Mouse (Mus musculus): ENCODE measurements around the gene Pex6. TPM values are rescaled to one million over a fixed set of nuclear protein-coding genes. Genes with fewer than 3 reads are reported as not detected.

Gene Pex6
- polyA plus RNA-seq, 1 experiment from 2014 or later: 22.7 TPM

DNA sequence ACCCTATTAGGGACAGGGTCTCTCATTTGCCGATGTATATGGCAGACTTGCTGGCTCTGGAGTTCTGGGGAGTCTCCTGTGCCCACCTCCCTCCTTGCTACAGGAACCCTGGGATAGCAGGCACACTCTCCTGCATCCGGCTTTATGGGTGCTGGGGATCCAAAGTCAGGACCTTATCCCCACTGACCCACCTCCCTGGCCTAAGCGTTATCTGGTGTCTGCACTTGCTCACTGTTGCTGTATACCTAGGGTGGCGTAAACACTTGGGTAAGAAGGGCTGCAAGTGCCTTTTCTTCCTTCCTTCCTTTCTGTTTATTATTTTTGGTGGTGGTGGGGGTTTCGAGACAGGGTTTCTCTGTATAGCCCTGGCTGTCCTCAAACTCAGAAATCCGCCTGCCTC, 30.0 kb downstream of the Pex6 start:
- Histone ChIP-seq H3K27ac (ENCODE audit: low read length) (no peak overlapping the region), H3K9me3 (replicated peaks; ENCODE audit: control insufficient read depth, low read length, poor library complexity, severe bottlenecking) (no peaks in the 10 kb centered on the region), H3K4me2 (ENCODE audit: low read length) (no peak overlapping the region), H3K4me3 (ENCODE audit: low read depth, low read length) (no peak overlapping the region), H3K9ac (ENCODE audit: low read depth, low read length) (no peak overlapping the region), H3K36me3 (ENCODE audit: control insufficient read depth, insufficient read depth, low read length) (peaks cover 6% of the 10 kb centered on the region), H3K27me3 (ENCODE audit: control insufficient read depth, insufficient read depth, low read depth, low read length) (no peaks in the 10 kb centered on the region), H3K4me1 (ENCODE audit: control insufficient read depth, insufficient read depth, low read length) (no peaks in the 10 kb centered on the region)
- WGBS: 94% methylated on average over 6 of the region's 6 CpGs
- no peak for ATAC-seq

DNA sequence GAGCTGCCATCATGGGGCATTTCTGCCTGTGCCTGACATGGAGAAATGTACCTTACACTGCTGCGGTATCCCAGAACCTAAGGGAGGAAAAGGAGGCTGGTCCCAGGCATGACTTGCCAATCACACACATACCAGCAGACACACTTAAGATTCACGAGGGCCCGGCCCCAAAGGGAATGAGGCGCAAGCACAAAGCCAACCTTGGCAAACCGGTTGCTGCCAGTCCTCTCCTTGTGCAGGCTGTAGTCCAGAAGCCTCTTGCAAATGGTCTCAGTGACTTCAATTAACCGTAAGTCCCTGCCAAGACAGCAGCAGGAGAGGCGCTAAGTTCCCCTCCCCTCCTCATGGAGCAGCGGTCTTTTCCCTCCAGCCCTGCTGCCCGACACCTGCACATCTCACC, 31.7 kb downstream of the Pex6 start:
- no peak for ATAC-seq
- Histone ChIP-seq H3K4me3 (ENCODE audit: low read depth, low read length) (no peak overlapping the region), H3K27ac (ENCODE audit: low read length) (no peak overlapping the region), H3K9ac (ENCODE audit: low read depth, low read length) (no peak overlapping the region), H3K9me3 (replicated peaks; ENCODE audit: control insufficient read depth, low read length, poor library complexity, severe bottlenecking) (no peaks in the 10 kb centered on the region), H3K27me3 (ENCODE audit: control insufficient read depth, insufficient read depth, low read depth, low read length) (no peaks in the 10 kb centered on the region), H3K4me1 (ENCODE audit: control insufficient read depth, insufficient read depth, low read length) (no peaks in the 10 kb centered on the region), H3K36me3 (ENCODE audit: control insufficient read depth, insufficient read depth, low read length) (peaks cover 6% of the 10 kb centered on the region), H3K4me2 (ENCODE audit: low read length) (no peak overlapping the region)
- WGBS: 94% methylated on average over 9 of the region's 9 CpGs

DNA sequence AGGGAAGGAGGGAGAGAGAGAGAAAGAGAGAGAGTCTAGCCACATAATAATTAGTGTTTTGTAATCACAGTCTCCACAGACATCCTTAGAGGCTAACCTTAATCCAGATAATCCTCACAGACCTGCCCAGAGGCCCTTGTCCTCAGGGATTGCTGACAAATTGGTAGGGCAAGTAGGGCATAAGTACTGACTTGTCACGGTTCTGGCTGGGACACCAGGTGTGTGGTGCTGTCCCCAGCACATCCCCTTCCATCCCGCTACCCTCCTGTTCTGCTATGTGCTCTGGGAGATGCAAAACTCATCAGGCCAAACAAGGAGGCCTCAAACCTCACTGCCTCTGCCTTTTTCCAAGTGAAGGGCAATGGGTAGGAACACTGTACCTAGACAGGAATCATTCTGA, 34.2 kb downstream of the Pex6 start:
- Histone ChIP-seq H3K27ac (ENCODE audit: low read length) (no peak overlapping the region), H3K9ac (ENCODE audit: low read depth, low read length) (no peak overlapping the region), H3K27me3 (ENCODE audit: control insufficient read depth, insufficient read depth, low read depth, low read length) (no peaks in the 10 kb centered on the region), H3K4me3 (ENCODE audit: low read depth, low read length) (no peak overlapping the region), H3K9me3 (replicated peaks; ENCODE audit: control insufficient read depth, low read length, poor library complexity, severe bottlenecking) (no peaks in the 10 kb centered on the region), H3K4me1 (ENCODE audit: control insufficient read depth, insufficient read depth, low read length) (peaks cover 3% of the 10 kb centered on the region), H3K4me2 (ENCODE audit: low read length) (no peak overlapping the region), H3K36me3 (ENCODE audit: control insufficient read depth, insufficient read depth, low read length) (peaks cover 6% of the 10 kb centered on the region)
- no peak for ATAC-seq
- 73% methylated on average over 2 of the region's 2 CpGs for WGBS

DNA sequence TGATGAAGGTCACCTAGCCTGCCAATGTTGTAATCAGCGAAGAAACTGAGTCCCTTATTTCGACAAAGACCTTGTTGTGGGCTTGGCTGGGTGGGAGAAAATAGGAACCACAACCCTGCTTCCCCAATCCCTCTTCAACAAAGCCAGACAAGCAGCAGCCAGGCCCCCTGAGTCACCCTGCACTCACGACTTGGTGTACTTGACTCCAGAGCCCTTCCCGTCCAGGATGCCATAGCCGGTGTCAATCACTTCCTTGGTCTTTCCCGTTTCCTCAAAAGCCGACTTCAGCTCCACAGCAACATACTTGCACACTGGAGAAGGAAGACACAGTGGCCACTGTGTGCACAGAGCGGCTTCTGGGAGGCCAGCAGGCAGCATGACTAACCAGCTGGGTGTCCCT, 36.0 kb downstream of the Pex6 start:
- no peak overlapping the region for H3K4me2 ChIP-seq (ENCODE audit: low read length)
- H3K27me3 ChIP-seq (ENCODE audit: control insufficient read depth, insufficient read depth, low read depth, low read length): no peaks in the 10 kb centered on the region
- H3K4me3 ChIP-seq (ENCODE audit: low read depth, low read length): no peak overlapping the region
- H3K9me3 ChIP-seq (replicated peaks; ENCODE audit: control insufficient read depth, low read length, poor library complexity, severe bottlenecking): no peaks in the 10 kb centered on the region
- peaks cover 6% of the 10 kb centered on the region for H3K36me3 ChIP-seq (ENCODE audit: control insufficient read depth, insufficient read depth, low read length)
- ATAC-seq: no peak
- WGBS: 84% methylated on average over 8 of the region's 8 CpGs
- no peak overlapping the region for H3K27ac ChIP-seq (ENCODE audit: low read length)
- H3K9ac ChIP-seq (ENCODE audit: low read depth, low read length): no peak overlapping the region
- H3K4me1 ChIP-seq (ENCODE audit: control insufficient read depth, insufficient read depth, low read length): peaks cover 12% of the 10 kb centered on the region

DNA sequence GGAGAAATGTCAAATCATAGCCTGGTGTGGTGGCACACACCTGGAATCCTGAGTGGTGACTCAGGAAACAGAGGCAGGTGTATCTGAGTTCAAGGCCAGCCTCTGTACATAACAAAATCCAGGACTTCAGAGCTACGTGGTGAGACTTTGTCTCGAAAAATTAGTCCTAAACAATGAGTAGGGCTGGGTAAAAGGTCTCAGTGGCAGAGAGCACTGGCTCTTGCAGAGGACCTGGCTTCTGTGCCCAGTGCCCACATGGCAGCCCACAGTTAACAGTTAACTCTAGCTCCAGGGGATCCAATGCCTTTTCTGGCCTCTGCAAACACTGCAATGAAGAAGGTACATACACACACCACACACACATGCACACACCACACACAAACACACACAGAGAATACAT, 36.5 kb downstream of the Pex6 start:
- H3K36me3 ChIP-seq (ENCODE audit: control insufficient read depth, insufficient read depth, low read length): peaks cover 6% of the 10 kb centered on the region
- no peak overlapping the region for H3K4me3 ChIP-seq (ENCODE audit: low read depth, low read length)
- no peak overlapping the region for H3K4me2 ChIP-seq (ENCODE audit: low read length)
- H3K4me1 ChIP-seq (ENCODE audit: control insufficient read depth, insufficient read depth, low read length): peaks cover 17% of the 10 kb centered on the region
- ATAC-seq: no peak
- no peaks in the 10 kb centered on the region for H3K27me3 ChIP-seq (ENCODE audit: control insufficient read depth, insufficient read depth, low read depth, low read length)
- no peak overlapping the region for H3K27ac ChIP-seq (ENCODE audit: low read length)
- H3K9me3 ChIP-seq (replicated peaks; ENCODE audit: control insufficient read depth, low read length, poor library complexity, severe bottlenecking): no peaks in the 10 kb centered on the region
- WGBS: 100% methylated on average over 2 of the region's 2 CpGs
- H3K9ac ChIP-seq (ENCODE audit: low read depth, low read length): no peak overlapping the region

DNA sequence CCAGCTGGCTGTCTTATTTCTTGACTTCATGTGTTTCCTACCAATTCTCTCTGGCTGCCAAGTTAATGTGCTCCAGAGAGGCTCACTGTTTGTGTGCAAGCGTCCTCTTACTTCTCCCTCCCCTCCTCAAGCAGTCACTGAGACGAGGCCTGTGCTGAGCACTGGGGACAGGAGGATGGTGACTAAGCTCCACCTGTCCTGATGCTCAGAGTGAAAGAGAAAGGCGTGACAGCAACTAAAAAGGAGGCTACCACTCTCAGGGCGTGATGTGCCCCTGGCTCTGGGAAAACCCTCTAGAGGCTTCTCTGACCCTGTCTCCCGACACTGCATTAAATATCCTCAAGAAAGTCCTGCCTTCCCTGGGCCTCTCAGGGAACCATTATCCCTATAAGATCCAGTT, 38.0 kb downstream of the Pex6 start:
- no peak overlapping the region for H3K4me3 ChIP-seq (ENCODE audit: low read depth, low read length)
- 91% methylated on average over 5 of the region's 5 CpGs for WGBS
- H3K27me3 ChIP-seq (ENCODE audit: control insufficient read depth, insufficient read depth, low read depth, low read length): no peaks in the 10 kb centered on the region
- H3K4me2 ChIP-seq (ENCODE audit: low read length): no peak overlapping the region
- no peaks in the 10 kb centered on the region for H3K9me3 ChIP-seq (replicated peaks; ENCODE audit: control insufficient read depth, low read length, poor library complexity, severe bottlenecking)
- no peak overlapping the region for H3K27ac ChIP-seq (ENCODE audit: low read length)
- peaks cover 17% of the 10 kb centered on the region for H3K4me1 ChIP-seq (ENCODE audit: control insufficient read depth, insufficient read depth, low read length)
- 0 out of 2 replicates have a peak, but pooled peaks cover 3% of the 10 kb centered on the region for H3K36me3 ChIP-seq (ENCODE audit: control insufficient read depth, insufficient read depth, low read length)
- no peak for ATAC-seq
- H3K9ac ChIP-seq (ENCODE audit: low read depth, low read length): no peak overlapping the region

DNA sequence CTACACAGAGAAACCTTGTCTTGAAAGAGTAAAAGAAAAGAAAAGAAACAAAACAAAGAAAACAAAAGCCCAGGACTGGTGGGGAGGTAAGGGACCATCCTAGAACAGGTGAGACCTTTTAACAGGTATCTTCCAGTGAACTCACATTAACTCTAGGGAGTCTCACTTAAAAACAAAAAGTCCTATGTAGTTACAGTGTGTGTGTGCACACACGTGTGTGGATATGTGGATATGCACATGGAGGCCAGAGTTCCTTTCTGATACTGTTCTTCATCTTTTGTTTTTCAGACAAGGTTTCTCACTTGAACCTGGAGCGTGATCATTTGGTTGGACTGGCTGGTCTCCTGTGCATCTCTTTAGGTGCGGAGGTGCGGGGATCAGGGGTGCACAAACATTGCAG, 39.3 kb downstream of the Pex6 start:
- ATAC-seq: no peak
- Histone ChIP-seq H3K4me1 (ENCODE audit: control insufficient read depth, insufficient read depth, low read length) (peaks cover 17% of the 10 kb centered on the region), H3K4me3 (ENCODE audit: low read depth, low read length) (no peak overlapping the region), H3K9me3 (replicated peaks; ENCODE audit: control insufficient read depth, low read length, poor library complexity, severe bottlenecking) (no peaks in the 10 kb centered on the region), H3K27me3 (ENCODE audit: control insufficient read depth, insufficient read depth, low read depth, low read length) (no peaks in the 10 kb centered on the region), H3K4me2 (ENCODE audit: low read length) (peak overlapping the region; percentile 89), H3K36me3 (ENCODE audit: control insufficient read depth, insufficient read depth, low read length) (no peaks in the 10 kb centered on the region), H3K9ac (ENCODE audit: low read depth, low read length) (peak overlapping the region; percentile 85), H3K27ac (ENCODE audit: low read length) (0 out of 2 replicates have a peak overlapping the region, but pooled peaks have one; percentile 91)
- WGBS: 92% methylated on average over 4 of the region's 4 CpGs

DNA sequence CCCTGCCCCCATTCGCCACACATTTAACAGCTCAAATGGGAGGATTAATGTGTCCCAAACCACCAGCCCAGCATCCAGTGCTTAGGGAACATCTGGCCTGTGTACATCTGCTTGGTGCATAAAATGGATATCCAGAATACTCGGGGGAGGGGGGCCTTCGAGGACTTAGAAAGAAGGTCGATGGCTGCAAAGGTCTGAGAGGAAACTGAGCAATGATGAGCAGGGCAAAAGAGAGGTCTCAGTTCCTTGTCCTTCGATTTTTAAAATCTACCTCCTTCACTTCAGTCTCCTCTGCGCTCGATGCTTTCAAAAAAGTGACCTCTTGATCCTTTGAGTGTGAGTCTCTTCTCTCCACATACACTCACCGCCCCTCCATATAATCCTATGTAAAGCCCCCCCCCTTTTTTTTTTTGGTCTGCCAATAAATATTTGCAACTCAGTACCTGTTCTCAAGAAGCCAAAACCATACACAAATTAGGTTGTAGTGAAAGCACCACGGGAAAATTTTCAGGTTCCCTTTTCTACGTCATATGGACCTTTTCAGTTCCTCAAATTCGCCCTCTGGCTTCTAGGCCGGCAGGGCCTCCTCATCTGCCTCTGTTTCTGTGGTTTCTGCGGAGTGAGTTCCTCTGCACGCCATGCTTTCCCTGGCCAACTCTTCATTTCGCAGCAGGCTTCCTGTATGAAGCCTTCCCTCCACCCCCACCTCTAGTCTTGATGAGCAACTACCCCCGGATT, 40.0 kb downstream of the Pex6 start:
- H3K4me1 ChIP-seq (ENCODE audit: control insufficient read depth, insufficient read depth, low read length): peaks cover 17% of the 10 kb centered on the region
- H3K9me3 ChIP-seq (replicated peaks; ENCODE audit: control insufficient read depth, low read length, poor library complexity, severe bottlenecking): no peaks in the 10 kb centered on the region
- no peak for ATAC-seq
- 25% methylated on average over 16 of the region's 16 CpGs for WGBS
- no peaks in the 10 kb centered on the region for H3K27me3 ChIP-seq (ENCODE audit: control insufficient read depth, insufficient read depth, low read depth, low read length)
- H3K27ac ChIP-seq (ENCODE audit: low read length): peak overlapping the region; percentile 91
- H3K9ac ChIP-seq (ENCODE audit: low read depth, low read length): peak overlapping the region; percentile 85
- H3K36me3 ChIP-seq (ENCODE audit: control insufficient read depth, insufficient read depth, low read length): no peaks in the 10 kb centered on the region
- peak overlapping the region; percentile 86 for H3K4me3 ChIP-seq (ENCODE audit: low read depth, low read length)
- peak overlapping the region; percentile 89 for H3K4me2 ChIP-seq (ENCODE audit: low read length)

DNA sequence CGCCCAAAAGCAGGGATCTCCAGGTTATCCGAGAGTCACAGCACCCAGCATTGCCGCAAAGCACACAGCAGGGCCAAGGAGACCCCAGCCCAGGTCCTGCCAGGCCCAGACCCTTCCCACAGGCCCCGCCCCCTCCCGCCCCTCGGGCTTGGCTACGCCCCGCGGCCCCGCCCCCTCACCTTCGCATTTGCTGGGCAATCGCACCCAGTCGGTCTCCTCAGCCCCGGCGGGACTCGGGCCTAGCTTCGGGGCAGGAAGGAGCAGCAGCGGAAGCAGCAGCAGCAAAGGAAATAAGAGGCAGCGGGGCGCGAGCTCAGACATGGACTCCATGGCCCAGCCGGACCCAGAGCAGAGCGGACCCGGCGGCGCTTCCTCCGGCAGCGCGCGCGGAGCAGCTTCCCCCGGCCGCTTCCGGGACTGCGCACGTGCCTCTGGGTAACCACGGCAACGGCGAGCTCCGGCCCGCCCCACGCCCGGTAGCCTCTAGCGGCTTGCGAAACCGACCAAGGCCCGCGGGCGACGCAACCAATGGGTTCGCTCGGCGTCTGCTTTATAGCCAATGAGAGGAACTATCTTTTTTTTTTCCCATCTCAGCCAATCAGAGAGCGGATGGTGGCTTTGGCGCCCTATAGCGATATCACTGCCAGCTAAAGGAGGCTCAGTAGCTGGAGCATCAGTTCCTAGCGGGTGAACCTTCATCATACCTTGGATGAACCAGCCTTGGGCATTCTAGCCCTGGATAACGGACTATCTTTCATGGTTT, 40.7 kb downstream of the Pex6 start, which contains the start of gene Cnpy3:
Gene Cnpy3 (minus strand): TSS at position 421 of the 763 bp plus-strand sequence.
- peaks cover 17% of the 10 kb centered on the region for H3K4me1 ChIP-seq (ENCODE audit: control insufficient read depth, insufficient read depth, low read length)
- under 1% methylated on average over 55 of the region's 58 CpGs for WGBS
- H3K4me3 ChIP-seq (ENCODE audit: low read depth, low read length): peak within 1 kb of the TSS; percentile 86
- peak within 1 kb of the TSS; percentile 85 for H3K9ac ChIP-seq (ENCODE audit: low read depth, low read length)
- peak; percentile 99 for ATAC-seq
- H3K9me3 ChIP-seq (replicated peaks; ENCODE audit: control insufficient read depth, low read length, poor library complexity, severe bottlenecking): no peaks in the 10 kb centered on the region
- H3K27me3 ChIP-seq (ENCODE audit: control insufficient read depth, insufficient read depth, low read depth, low read length): no peaks in the 10 kb centered on the region
- H3K27ac ChIP-seq (ENCODE audit: low read length): peak within 1 kb of the TSS; percentile 91
- H3K4me2 ChIP-seq (ENCODE audit: low read length): peak within 1 kb of the TSS; percentile 89
- no peaks in the 10 kb centered on the region for H3K36me3 ChIP-seq (ENCODE audit: control insufficient read depth, insufficient read depth, low read length)
